Mouse (Mus musculus): ENCODE data around the gene Smarcd1. TPM values are rescaled to one million over a fixed set of nuclear protein-coding genes. Genes with fewer than 3 reads are reported as not detected.

Gene Smarcd1
- polyA plus RNA-seq (2012; fragmentation: generic; extraction: Trizol), result 18.9 TPM

DNA sequence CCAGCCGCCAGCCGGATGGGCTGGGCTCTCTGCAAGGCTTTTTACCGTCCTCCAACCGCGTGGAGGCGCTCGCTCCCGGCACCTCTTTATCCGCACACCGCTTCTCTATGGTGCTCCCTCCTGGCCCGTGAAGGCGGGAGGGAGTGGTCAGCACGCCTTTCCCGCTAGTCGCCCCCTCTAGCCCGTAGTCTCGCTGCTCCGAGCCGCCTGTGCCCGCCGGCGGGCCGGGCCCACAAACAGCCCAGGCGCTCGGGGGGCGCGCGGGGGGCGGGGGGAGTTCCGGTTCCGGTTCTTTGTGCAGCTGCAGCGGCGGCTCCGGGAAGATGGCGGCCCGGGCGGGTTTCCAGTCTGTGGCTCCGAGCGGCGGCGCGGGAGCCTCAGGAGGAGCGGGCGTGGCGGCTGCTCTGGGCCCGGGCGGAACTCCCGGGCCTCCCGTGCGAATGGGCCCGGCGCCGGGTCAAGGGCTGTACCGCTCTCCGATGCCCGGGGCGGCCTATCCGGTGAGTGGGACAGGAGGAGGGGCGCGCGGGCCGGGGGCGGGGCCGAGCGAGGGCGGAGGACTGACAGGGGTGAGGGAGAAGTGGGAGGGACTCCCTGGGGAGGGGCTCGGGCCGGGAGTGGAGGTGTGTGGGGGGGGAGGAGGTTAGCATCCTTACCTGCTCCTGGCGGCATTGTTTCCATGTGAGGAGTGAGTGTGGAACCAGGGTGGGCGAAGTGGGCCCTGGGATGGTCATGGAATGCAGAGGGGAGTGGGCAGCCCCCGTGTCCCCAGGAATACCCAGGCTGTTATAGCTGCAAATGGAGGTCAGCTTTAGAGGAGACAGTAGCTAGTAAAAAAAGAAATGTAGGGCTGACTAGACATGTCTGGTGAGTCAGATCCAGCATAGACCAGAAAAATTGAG, at the start of gene Smarcd1:
Gene Smarcd1 (plus strand): TSS at position 131 of the 902 bp plus-strand sequence.
- Histone ChIP-seq H3ac (ENCODE audit: control insufficient read depth, insufficient read length) (peak within 1 kb of the TSS; percentile 30), H3K79me2 (ENCODE audit: control insufficient read depth, insufficient read depth) (peaks cover 22% of the 10 kb centered on the region), H3K27me3 (ENCODE audit: control insufficient read depth, insufficient read depth, insufficient read length) (peaks cover 2% of the 10 kb centered on the region), H3K36me3 (ENCODE audit: control insufficient read depth, insufficient read depth) (peaks cover 12% of the 10 kb centered on the region), H3K4me2 (ENCODE audit: low read depth) (peak within 1 kb of the TSS; percentile 100), H3K4me3 (peak within 1 kb of the TSS; percentile 53)
- TF ChIP-seq USF1 (IDR thresholded peaks at IDR 0.05; ENCODE audit: low read depth), result no peak
- no peak for TF ChIP-seq TCF12 (IDR thresholded peaks at IDR 0.05; ENCODE audit: insufficient read depth, poor library complexity, severe bottlenecking)
- TF ChIP-seq SRF (IDR thresholded peaks at IDR 0.05; ENCODE audit: control insufficient read depth, insufficient read length, low read depth), result peak; percentile 74
- TF ChIP-seq E2F4 (IDR thresholded peaks at IDR 0.05; ENCODE audit: insufficient read depth), result no peak
- TF ChIP-seq TCF3 (IDR thresholded peaks at IDR 0.05; ENCODE audit: insufficient read length, low read depth), result no peak
- peak in 1 of 3 experiments; percentile 1 for TF ChIP-seq MYOD1 (IDR thresholded peaks at IDR 0.05; ENCODE audit: control insufficient read depth in 1 of 3, insufficient read length in 2 of 3, low read depth in 2 of 3)
- no peak for TF ChIP-seq CEBPB (IDR thresholded peaks at IDR 0.05; ENCODE audit: insufficient read depth, poor library complexity, severe bottlenecking)
- TF ChIP-seq REST (IDR thresholded peaks at IDR 0.05; ENCODE audit: insufficient read depth, insufficient read length), result no peak
- peak in 2 of 3 experiments; percentile 28 to 49 for TF ChIP-seq MYOG (IDR thresholded peaks at IDR 0.05; ENCODE audit: control insufficient read depth in 1 of 3, insufficient read depth in 1 of 3, insufficient read length in 2 of 3, low read depth in 2 of 3)
- TF ChIP-seq POLR2AphosphoS2 (IDR thresholded peaks at IDR 0.05; ENCODE audit: insufficient read length, low read depth), result peak; percentile 35
- TF ChIP-seq POLR2A (IDR thresholded peaks at IDR 0.05; ENCODE audit: insufficient read length, low read depth), result peak; percentile 58
- no peak for TF ChIP-seq MAX (IDR thresholded peaks at IDR 0.05; ENCODE audit: low read depth)

DNA sequence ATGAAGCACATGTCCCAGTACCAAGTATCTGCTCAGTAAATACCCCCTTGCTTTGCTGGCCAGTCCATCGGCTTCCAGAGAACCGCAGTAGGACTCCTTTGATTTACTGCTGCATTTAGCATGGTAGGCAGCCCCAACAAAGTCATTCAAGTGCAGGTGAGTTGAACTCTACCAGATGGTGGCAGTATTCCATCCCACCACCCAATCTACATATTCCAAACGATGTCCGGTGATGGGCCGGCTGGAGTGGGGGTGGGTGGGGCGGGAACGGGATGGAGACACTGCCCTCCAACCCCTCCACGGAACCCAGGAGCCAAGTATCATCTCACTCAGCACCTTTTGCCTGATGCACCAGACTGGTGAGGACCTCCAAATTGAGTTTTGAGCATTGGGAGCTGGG, 48.6 kb upstream of the Smarcd1 start:
- TF ChIP-seq POLR2AphosphoS2 (IDR thresholded peaks at IDR 0.05; ENCODE audit: insufficient read length, low read depth) (no peak), MAX (IDR thresholded peaks at IDR 0.05; ENCODE audit: low read depth) (no peak), TCF3 (IDR thresholded peaks at IDR 0.05; ENCODE audit: insufficient read length, low read depth) (no peak), CEBPB (IDR thresholded peaks at IDR 0.05; ENCODE audit: insufficient read depth, poor library complexity, severe bottlenecking) (no peak), E2F4 (IDR thresholded peaks at IDR 0.05; ENCODE audit: insufficient read depth) (no peak), SRF (IDR thresholded peaks at IDR 0.05; ENCODE audit: control insufficient read depth, insufficient read length, low read depth) (no peak), USF1 (IDR thresholded peaks at IDR 0.05; ENCODE audit: low read depth) (no peak), POLR2A (IDR thresholded peaks at IDR 0.05; ENCODE audit: insufficient read length, low read depth) (no peak), TCF12 (IDR thresholded peaks at IDR 0.05; ENCODE audit: insufficient read depth, poor library complexity, severe bottlenecking) (no peak), MYOD1 (IDR thresholded peaks at IDR 0.05; ENCODE audit: control insufficient read depth in 1 of 3, insufficient read length in 2 of 3, low read depth in 2 of 3) (no peak), REST (IDR thresholded peaks at IDR 0.05; ENCODE audit: insufficient read depth, insufficient read length) (no peak), MYOG (IDR thresholded peaks at IDR 0.05; ENCODE audit: control insufficient read depth in 1 of 3, insufficient read depth in 1 of 3, insufficient read length in 2 of 3, low read depth in 2 of 3) (no peak)
- H3K4me3 ChIP-seq, result no peak overlapping the region
- peaks cover 29% of the 10 kb centered on the region for H3K79me2 ChIP-seq (ENCODE audit: control insufficient read depth, insufficient read depth)
- H3K27me3 ChIP-seq (ENCODE audit: control insufficient read depth, insufficient read depth, insufficient read length), result no peaks in the 10 kb centered on the region
- H3K4me2 ChIP-seq (ENCODE audit: low read depth), result no peak overlapping the region
- H3K36me3 ChIP-seq (ENCODE audit: control insufficient read depth, insufficient read depth), result no peaks in the 10 kb centered on the region
- no peak overlapping the region for H3ac ChIP-seq (ENCODE audit: control insufficient read depth, insufficient read length)

DNA sequence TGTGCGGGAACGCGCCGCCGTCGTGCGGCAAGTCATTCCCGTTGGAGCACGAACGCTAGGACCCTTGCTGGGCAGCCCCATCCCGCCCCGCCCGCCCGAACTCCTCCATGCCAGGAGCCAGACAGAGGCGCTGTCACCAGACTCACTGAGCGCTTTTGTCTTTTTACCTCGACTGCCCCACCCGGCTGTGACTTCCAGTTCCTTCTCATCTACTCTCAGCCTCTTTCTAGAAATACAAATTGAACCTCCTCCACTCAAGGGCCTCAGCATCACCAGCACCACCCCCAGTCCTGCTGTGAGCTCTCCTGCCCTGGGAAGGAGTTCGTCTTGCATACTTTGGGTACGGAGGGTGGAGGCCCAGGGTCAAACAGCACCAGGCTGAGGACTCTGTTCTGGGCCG, 48.1 kb upstream of the Smarcd1 start:
- no peaks in the 10 kb centered on the region for H3K27me3 ChIP-seq (ENCODE audit: control insufficient read depth, insufficient read depth, insufficient read length)

DNA sequence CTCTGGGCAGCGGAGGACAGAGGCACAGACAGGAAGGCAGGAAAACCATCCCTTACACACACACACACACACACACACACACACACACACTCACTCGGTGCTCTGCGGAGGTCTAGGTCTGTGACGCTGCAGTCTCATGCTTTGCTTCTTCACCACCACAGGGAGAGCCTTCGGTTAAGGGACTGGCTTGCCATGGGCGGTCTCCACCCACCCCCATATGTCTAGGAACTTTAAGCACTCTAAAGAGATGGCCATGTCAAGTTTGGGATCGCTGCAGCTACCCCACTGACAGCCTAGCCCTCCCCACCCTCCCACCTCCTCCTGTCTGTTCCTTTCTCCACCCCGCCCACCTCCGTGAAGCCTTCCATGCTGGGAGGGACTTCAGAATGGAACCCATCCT, 46.0 kb upstream of the Smarcd1 start:
- TF ChIP-seq MYOG (IDR thresholded peaks at IDR 0.05; ENCODE audit: control insufficient read depth in 1 of 3, insufficient read depth in 1 of 3, insufficient read length in 2 of 3, low read depth in 2 of 3) (no peak), REST (IDR thresholded peaks at IDR 0.05; ENCODE audit: insufficient read depth, insufficient read length) (no peak), CEBPB (IDR thresholded peaks at IDR 0.05; ENCODE audit: insufficient read depth, poor library complexity, severe bottlenecking) (no peak), USF1 (IDR thresholded peaks at IDR 0.05; ENCODE audit: low read depth) (no peak), TCF3 (IDR thresholded peaks at IDR 0.05; ENCODE audit: insufficient read length, low read depth) (no peak), E2F4 (IDR thresholded peaks at IDR 0.05; ENCODE audit: insufficient read depth) (no peak), MAX (IDR thresholded peaks at IDR 0.05; ENCODE audit: low read depth) (no peak), POLR2AphosphoS2 (IDR thresholded peaks at IDR 0.05; ENCODE audit: insufficient read length, low read depth) (no peak), MYOD1 (IDR thresholded peaks at IDR 0.05; ENCODE audit: control insufficient read depth in 1 of 3, insufficient read length in 2 of 3, low read depth in 2 of 3) (no peak), SRF (IDR thresholded peaks at IDR 0.05; ENCODE audit: control insufficient read depth, insufficient read length, low read depth) (no peak), POLR2A (IDR thresholded peaks at IDR 0.05; ENCODE audit: insufficient read length, low read depth) (no peak), TCF12 (IDR thresholded peaks at IDR 0.05; ENCODE audit: insufficient read depth, poor library complexity, severe bottlenecking) (no peak)
- Histone ChIP-seq H3K36me3 (ENCODE audit: control insufficient read depth, insufficient read depth) (no peaks in the 10 kb centered on the region), H3K79me2 (ENCODE audit: control insufficient read depth, insufficient read depth) (peaks cover 2% of the 10 kb centered on the region), H3K4me3 (no peak overlapping the region), H3K4me2 (ENCODE audit: low read depth) (no peak overlapping the region), H3K27me3 (ENCODE audit: control insufficient read depth, insufficient read depth, insufficient read length) (no peaks in the 10 kb centered on the region), H3ac (ENCODE audit: control insufficient read depth, insufficient read length) (no peak overlapping the region)

More for the DNA sequence above, 48.1 kb upstream of the Smarcd1 start:
- H3K79me2 ChIP-seq (ENCODE audit: control insufficient read depth, insufficient read depth), result peaks cover 23% of the 10 kb centered on the region
- H3ac ChIP-seq (ENCODE audit: control insufficient read depth, insufficient read length), result no peak overlapping the region
- H3K4me3 ChIP-seq, result no peak overlapping the region
- H3K36me3 ChIP-seq (ENCODE audit: control insufficient read depth, insufficient read depth), result no peaks in the 10 kb centered on the region
- no peak overlapping the region for H3K4me2 ChIP-seq (ENCODE audit: low read depth)
- TF ChIP-seq USF1 (IDR thresholded peaks at IDR 0.05; ENCODE audit: low read depth) (no peak), MYOG (IDR thresholded peaks at IDR 0.05; ENCODE audit: control insufficient read depth in 1 of 3, insufficient read depth in 1 of 3, insufficient read length in 2 of 3, low read depth in 2 of 3) (no peak), POLR2A (IDR thresholded peaks at IDR 0.05; ENCODE audit: insufficient read length, low read depth) (no peak)
